Mouse (Mus musculus): ENCODE results near the gene Oxgr1. TPM values are rescaled to one million over a fixed set of nuclear protein-coding genes. Genes with fewer than 3 reads are reported as not detected.
"Not testable (repeated sequence)": the region's sequence is repeated elsewhere in the genome, so short reads cannot be mapped to it uniquely, and the experiment has no call there.

The Oxgr1 gene
- polyA plus RNA-seq, 1 experiment from 2014 or later, result 0.03 TPM

DNA sequence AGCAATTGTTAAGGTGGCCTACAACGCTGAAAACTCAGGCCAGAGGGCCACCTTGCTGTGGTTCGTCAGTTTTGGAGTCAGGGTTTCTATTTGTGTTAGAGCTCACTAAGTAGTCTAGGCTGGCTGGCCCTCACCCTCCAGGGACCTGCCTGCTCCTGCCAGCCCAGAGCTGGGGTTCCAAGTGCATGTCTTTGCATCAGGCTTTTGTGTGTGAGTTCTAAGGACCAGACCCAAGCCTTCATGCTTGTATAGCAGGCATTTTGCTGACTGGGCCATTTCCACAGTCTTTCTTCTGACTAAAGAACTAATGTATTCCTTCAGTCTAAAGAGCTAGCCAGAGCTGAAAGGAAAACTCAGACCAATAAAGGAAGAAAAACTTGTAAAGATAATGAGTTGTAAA lies 22.3 kb downstream of the Oxgr1 start:
- in situ Hi-C loops (cut with MboI; ENCODE audit: low pct_unique_long_range_greater_than_20kb), result no loop called here
- peaks cover 6% of the 10 kb centered on the region for H3K27me3 ChIP-seq
- DNase-seq (ENCODE audit: low read depth, low spot score) (no peak), ATAC-seq (no peak)
- TF ChIP-seq CTCF (IDR thresholded peaks at IDR 0.05), result no peak
- POLR2A ChIA-PET, result no interaction called here
- CTCF ChIA-PET, result interaction anchor here (0.9 to 1.6 kb wide), 2 partner anchors 9 to 11 kb away, joined by 4 read pairs; no protein-coding TSS in a partner anchor

GRCm38 (mm10) chr14:120009969-120010872 lies 32.0 kb downstream of the Oxgr1 start:
- CTCF ChIA-PET, result interaction anchor here (0.8 to 1.1 kb wide), 2 partner anchors 9 to 21 kb away, joined by 3 to 4 read pairs; no protein-coding TSS in a partner anchor
- in situ Hi-C loops (cut with MboI; ENCODE audit: low pct_unique_long_range_greater_than_20kb), result no loop called here
- POLR2A ChIA-PET, result interaction anchor here (0.6 kb wide), 1 partner anchor 8 kb away, joined by 3 read pairs; no protein-coding TSS in a partner anchor
- H3K27me3 ChIP-seq, result peaks cover 9% of the 10 kb centered on the region
- DNase-seq (ENCODE audit: low read depth, low spot score), result no peak
- TF ChIP-seq CTCF (IDR thresholded peaks at IDR 0.05), result no peak
- no peak for ATAC-seq

- ChIA-PET POLR2A (no interaction called here), CTCF (no interaction called here)
- in situ Hi-C loops (cut with MboI; ENCODE audit: low pct_unique_long_range_greater_than_20kb), result no loop called here
- no peak for ATAC-seq
- TF ChIP-seq CTCF (IDR thresholded peaks at IDR 0.05), result peak; percentile 52
- peaks cover 6% of the 10 kb centered on the region for H3K27me3 ChIP-seq
- DNase-seq (ENCODE audit: low read depth, low spot score), result no peak
Measured at GRCm38 (mm10) chr14:120005153-120005552, 37.1 kb downstream of the Oxgr1 start.

- H3K27me3 ChIP-seq, result peaks cover 4% of the 10 kb centered on the region
- no peak for DNase-seq (ENCODE audit: low read depth, low spot score)
- no peak for TF ChIP-seq CTCF (IDR thresholded peaks at IDR 0.05)
- ChIA-PET POLR2A (no interaction called here), CTCF (no interaction called here)
- in situ Hi-C loops (cut with MboI; ENCODE audit: low pct_unique_long_range_greater_than_20kb), result no loop called here
- ATAC-seq, result no peak
Measured at GRCm38 (mm10) chr14:120003661-120004060, 38.6 kb downstream of the Oxgr1 start.

- DNase-seq (ENCODE audit: low read depth, low spot score) (peak; percentile 10), ATAC-seq (no peak)
- ChIA-PET CTCF (no interaction called here), POLR2A (no interaction called here)
- in situ Hi-C loops (cut with MboI; ENCODE audit: low pct_unique_long_range_greater_than_20kb), result no loop called here
- peaks cover 4% of the 10 kb centered on the region for H3K27me3 ChIP-seq
- TF ChIP-seq CTCF (IDR thresholded peaks at IDR 0.05), result no peak
Measured at GRCm38 (mm10) chr14:120002673-120003072, 39.6 kb downstream of the Oxgr1 start.

DNA sequence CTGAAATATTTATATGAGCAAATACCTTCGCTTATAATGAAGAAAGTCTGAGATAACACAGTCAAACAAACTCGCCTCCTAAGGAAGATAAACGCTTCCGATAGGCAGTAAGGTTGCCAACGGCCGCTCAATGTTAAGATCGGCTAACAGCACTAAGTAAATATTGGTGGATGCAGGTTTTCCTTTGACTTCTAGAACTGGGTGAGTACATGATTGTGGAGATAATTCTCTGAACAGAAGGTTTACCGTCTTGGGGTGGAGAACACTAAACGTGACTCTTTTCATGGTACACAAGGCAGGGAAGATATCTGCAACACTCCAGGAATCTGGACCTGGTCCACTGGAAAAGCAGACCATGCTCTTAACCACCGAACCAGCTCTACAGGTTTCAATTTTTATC lies 52.6 kb downstream of the Oxgr1 start:
- in situ Hi-C loops (cut with MboI; ENCODE audit: low pct_unique_long_range_greater_than_20kb), result no loop called here
- DNase-seq (ENCODE audit: low read depth, low spot score), result no peak
- ChIA-PET CTCF (interaction anchor here (1.0 kb wide), 1 partner anchor 21 kb away, joined by 3 read pairs; no protein-coding TSS in a partner anchor), POLR2A (no interaction called here)
- no peak for ATAC-seq
- TF ChIP-seq CTCF (IDR thresholded peaks at IDR 0.05), result no peak
- no peaks in the 10 kb centered on the region for H3K27me3 ChIP-seq

DNA sequence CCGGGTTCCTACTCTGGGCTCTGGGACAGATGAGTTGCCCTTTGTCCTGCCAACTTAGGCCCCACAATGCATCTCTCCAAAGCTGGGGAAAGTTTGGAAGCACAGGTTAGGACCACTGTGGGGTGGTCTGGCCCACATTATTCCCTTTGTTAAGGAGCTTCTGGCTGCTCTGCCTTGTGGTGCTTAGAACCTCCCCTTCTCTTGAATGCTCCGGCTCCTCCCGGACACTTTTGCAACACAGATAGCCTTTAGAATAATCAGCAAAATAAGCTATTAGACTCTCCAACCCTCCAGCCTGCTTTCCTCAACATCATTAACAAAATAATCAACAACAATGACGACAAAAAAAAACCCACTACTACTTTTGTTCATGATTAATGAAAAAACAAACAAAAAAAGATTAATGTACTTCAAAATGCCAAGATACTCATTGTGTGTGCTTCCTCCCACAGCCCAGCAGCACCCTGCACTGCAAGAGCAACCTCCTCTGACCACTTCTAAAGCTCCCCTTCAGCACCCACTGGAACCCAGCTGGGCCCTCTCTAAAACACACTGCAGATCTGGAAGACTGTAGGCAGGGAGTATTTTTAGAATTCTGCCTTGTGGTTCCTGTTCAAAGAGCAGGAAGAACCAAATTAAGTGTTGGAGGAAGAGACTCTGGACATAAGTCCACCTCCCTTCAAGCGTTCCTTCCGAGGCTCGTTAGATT lies 53.1 kb downstream of the Oxgr1 start:
- no peaks in the 10 kb centered on the region for H3K27me3 ChIP-seq
- TF ChIP-seq CTCF (IDR thresholded peaks at IDR 0.05), result no peak
- ATAC-seq (no peak), DNase-seq (ENCODE audit: low read depth, low spot score) (no peak)
- CTCF ChIA-PET, result interaction anchor here (1.0 kb wide), 1 partner anchor 21 kb away, joined by 3 read pairs; no protein-coding TSS in a partner anchor
- in situ Hi-C loops (cut with MboI; ENCODE audit: low pct_unique_long_range_greater_than_20kb), result no loop called here
- POLR2A ChIA-PET, result no interaction called here

DNA sequence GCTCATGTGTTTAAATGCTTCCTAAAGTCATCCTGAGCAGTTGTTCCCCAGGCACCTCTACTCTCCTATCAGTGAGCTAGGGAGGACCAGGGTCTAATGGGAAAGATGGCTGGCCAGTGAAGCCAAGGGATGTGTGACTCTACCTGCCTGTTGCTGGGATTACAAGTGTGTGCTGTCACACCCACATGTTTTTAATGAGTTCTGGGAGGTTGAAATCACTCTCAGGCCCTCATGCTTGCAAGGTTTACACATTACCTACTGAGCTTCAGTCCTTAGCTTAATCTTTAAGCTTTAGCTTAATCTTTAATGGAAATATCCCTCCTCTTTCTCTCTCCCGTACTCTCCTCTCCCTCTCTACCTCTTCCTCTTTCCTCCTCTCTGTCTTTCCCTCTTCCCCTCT lies 55.0 kb downstream of the Oxgr1 start:
- in situ Hi-C loops (cut with MboI; ENCODE audit: low pct_unique_long_range_greater_than_20kb), result no loop called here
- no peaks in the 10 kb centered on the region for H3K27me3 ChIP-seq
- DNase-seq (ENCODE audit: low read depth, low spot score) (no peak), ATAC-seq (no peak)
- no peak for TF ChIP-seq CTCF (IDR thresholded peaks at IDR 0.05)
- ChIA-PET CTCF (no interaction called here), POLR2A (no interaction called here)

- ChIA-PET CTCF (no interaction called here), POLR2A (no interaction called here)
- H3K27me3 ChIP-seq, result no peaks in the 10 kb centered on the region
- TF ChIP-seq CTCF (IDR thresholded peaks at IDR 0.05), result no peak
- DNase-seq (ENCODE audit: low read depth, low spot score), result no peak
- no peak for ATAC-seq
- in situ Hi-C loops (cut with MboI; ENCODE audit: low pct_unique_long_range_greater_than_20kb), result no loop called here
Measured at GRCm38 (mm10) chr14:119986778-119987177, 55.5 kb downstream of the Oxgr1 start.

GRCm38 (mm10) chr14:119986351-119986750 lies 55.9 kb downstream of the Oxgr1 start:
- POLR2A ChIA-PET; H3K27me3 ChIP-seq; in situ Hi-C loops (cut with MboI; ENCODE audit: low pct_unique_long_range_greater_than_20kb); ATAC-seq; DNase-seq (ENCODE audit: low read depth, low spot score); CTCF ChIA-PET: not testable (repeated sequence)

- peaks cover under 1% of the 10 kb centered on the region for H3K27me3 ChIP-seq
- ATAC-seq (no peak), DNase-seq (ENCODE audit: low read depth, low spot score) (no peak)
- CTCF ChIA-PET, result no interaction called here
- POLR2A ChIA-PET, result no interaction called here
- in situ Hi-C loops (cut with MboI; ENCODE audit: low pct_unique_long_range_greater_than_20kb), result no loop called here
- no peak for TF ChIP-seq CTCF (IDR thresholded peaks at IDR 0.05)
Measured at GRCm38 (mm10) chr14:119981314-119981713, 60.9 kb downstream of the Oxgr1 start.
